Mouse (Mus musculus) bone marrow, adult 2 months (tissue): Measurements from ENCODE around the gene Cdh5.

Experiments
- CTCF ChIP-seq: fragments of 200-500 bp; IDR thresholded peaks from 2 replicates; pipeline ENCODE4 v1.5.1; 2011; ENCODE audit warnings: low read length, control low read depth; ENCODE audit not compliant: control insufficient read depth, insufficient read depth
- POLR2A ChIP-seq: fragments of 200-500 bp; IDR thresholded peaks from 2 replicates; pipeline ENCODE4 v1.6.1; 2011; ENCODE audit warnings: low read depth, mild to moderate bottlenecking, control low read depth, low read length, borderline replicate concordance; ENCODE audit not compliant: control insufficient read depth

- TF ChIP-seq CTCF (no peak), POLR2A (no peak)
Observed at GRCm38 (mm10) chr8:104101415-104101814, at the start of gene Cdh5.
